Mouse (Mus musculus) olfactory bulb, adult 2 months (tissue): ENCODE results near the gene Pla2g4e.

Experiments used
- CTCF ChIP-seq: fragments of 200-500 bp; IDR thresholded peaks from 2 replicates; pipeline ENCODE4 v1.5.1; 2012; ENCODE audit warnings: low read depth, mild to moderate bottlenecking, low read length, moderate library complexity; ENCODE audit not compliant: insufficient read depth
- POLR2A ChIP-seq: fragments of 200-500 bp; IDR thresholded peaks from 2 replicates; pipeline ENCODE4 v1.6.1; 2012; ENCODE audit warnings: mild to moderate bottlenecking, low read depth, low read length, moderate library complexity; ENCODE audit not compliant: insufficient read depth

GRCm38 (mm10) chr2:120140326-120140725 is 104.8 kb downstream of the Pla2g4e start:
- TF ChIP-seq POLR2A = no peak
- no peak for TF ChIP-seq CTCF
